Mouse (Mus musculus) limb, embryonic 12.5 days (tissue): ENCODE measurements around the gene Itgae. TPM values are rescaled to one million over a fixed set of nuclear protein-coding genes. Genes with fewer than 3 reads are reported as not detected.

Experiments
- ATAC-seq: fragments of 200-750 bp; cut with Nextera tagmentation; 2 replicates; pipeline ENCODE4 v1.8.0; 2017; ENCODE audit warnings: low read depth, moderate TSS enrichment; ENCODE audit not compliant: insufficient number of reproducible peaks, insufficient read depth, low FRiP score, low TSS enrichment
- H3K27ac ChIP-seq: fragments of 300-500 bp; sonication (generic); 2 replicates; pipeline ENCODE4 v1.5.1; 2016; ENCODE audit warnings: mild to moderate bottlenecking, moderate library complexity
- H3K27me3 ChIP-seq: fragments of 300-500 bp; sonication (generic); 2 replicates; pipeline ENCODE4 v1.6.1; 2016; ENCODE audit warnings: mild to moderate bottlenecking, moderate library complexity
- H3K36me3 ChIP-seq: fragments of 300-500 bp; sonication (generic); 2 replicates; pipeline ENCODE4 v1.6.1; 2016; ENCODE audit warnings: mild to moderate bottlenecking, moderate library complexity
- H3K4me1 ChIP-seq: fragments of 300-500 bp; sonication (generic); replicated peaks from 2 replicates; pipeline ENCODE4 v1.6.1; 2016
- H3K4me2 ChIP-seq: fragments of 300-500 bp; sonication (generic); 2 replicates; pipeline ENCODE4 v1.6.1; 2016; ENCODE audit warnings: mild to moderate bottlenecking, moderate library complexity
- H3K4me3 ChIP-seq: fragments of 300-500 bp; sonication (generic); replicated peaks from 2 replicates; pipeline ENCODE4 v1.5.1; 2016; ENCODE audit warnings: mild to moderate bottlenecking
- H3K9ac ChIP-seq: fragments of 300-500 bp; sonication (generic); replicated peaks from 2 replicates; pipeline ENCODE4 v1.6.1; 2016; ENCODE audit warnings: mild to moderate bottlenecking, moderate library complexity
- H3K9me3 ChIP-seq: fragments of 300-500 bp; sonication (generic); 2 replicates; pipeline ENCODE4 v1.6.1; 2016; ENCODE audit warnings: mild to moderate bottlenecking, moderate library complexity
- WGBS: fragments of 180-500 bp; shearing (Covaris S2); methylation state at CpG from one replicate; pipeline ENCODE4 v1.1.7; 2016; 5-methylcytosine and 5-hydroxymethylcytosine counted together
- polyA plus RNA-seq: library from polyadenylated mRNA; unstranded; fragments of >200 nt; fragmentation: Nextera tagmentation; extraction: Ambion mirVana; gene quantifications from 2 replicates; pipeline ENCODE4 v1.2.1, GENCODE M21; 2016

The Itgae gene
- polyA plus RNA-seq, 1 experiment from 2014 or later, result 0.65 TPM

GRCm38 (mm10) chr11:73131020-73131419 is 40.6 kb downstream of the Itgae start:
- Histone ChIP-seq H3K36me3 (peaks cover 31% of the 10 kb centered on the region), H3K27ac (no peak overlapping the region), H3K9ac (no peak overlapping the region), H3K9me3 (no peaks in the 10 kb centered on the region), H3K27me3 (no peaks in the 10 kb centered on the region), H3K4me3 (no peak overlapping the region), H3K4me2 (no peak overlapping the region), H3K4me1 (peaks cover 13% of the 10 kb centered on the region)
- WGBS, result 83% methylated on average over 7 of the region's 7 CpGs
- no peak for ATAC-seq

DNA sequence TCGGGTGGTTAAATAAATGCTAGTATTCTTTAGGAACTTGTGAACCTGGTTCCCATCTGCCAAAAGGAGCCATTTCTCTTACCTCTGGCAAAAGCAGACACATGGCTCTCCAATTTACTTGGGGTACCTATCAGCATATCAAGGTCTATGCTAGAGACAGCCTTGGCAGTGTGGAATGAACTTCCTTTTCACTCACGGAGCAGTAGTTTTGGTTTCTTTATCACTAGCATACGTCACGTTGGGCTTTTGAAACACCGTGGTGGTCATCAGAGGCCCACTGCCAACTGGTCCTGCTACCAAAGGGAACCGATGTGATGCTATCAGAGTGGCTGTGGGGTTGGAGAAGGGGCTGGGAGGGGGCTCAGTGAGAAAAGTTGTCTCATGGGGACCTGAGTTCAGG is 42.6 kb downstream of the Itgae start:
- no peaks in the 10 kb centered on the region for H3K27me3 ChIP-seq
- WGBS, result 97% methylated on average over 6 of the region's 6 CpGs
- H3K9me3 ChIP-seq, result no peaks in the 10 kb centered on the region
- ATAC-seq, result no peak
- peaks cover 32% of the 10 kb centered on the region for H3K36me3 ChIP-seq
- no peak overlapping the region for H3K4me3 ChIP-seq
- H3K4me1 ChIP-seq, result peaks cover 28% of the 10 kb centered on the region
- no peak overlapping the region for H3K27ac ChIP-seq
- H3K9ac ChIP-seq, result no peak overlapping the region
- no peak overlapping the region for H3K4me2 ChIP-seq

GRCm38 (mm10) chr11:73134222-73134621 is 43.8 kb downstream of the Itgae start:
- Histone ChIP-seq H3K27ac (no peak overlapping the region), H3K4me3 (0 out of 2 replicates have a peak overlapping the region, but pooled peaks have one; percentile 8), H3K9ac (no peak overlapping the region), H3K4me2 (peak overlapping the region; percentile 5), H3K9me3 (no peaks in the 10 kb centered on the region), H3K27me3 (no peaks in the 10 kb centered on the region), H3K4me1 (peaks cover 28% of the 10 kb centered on the region), H3K36me3 (peaks cover 32% of the 10 kb centered on the region)
- WGBS, result 71% methylated on average over 5 of the region's 5 CpGs
- no peak; the same call in 1 of the 2 replicates for ATAC-seq

GRCm38 (mm10) chr11:73136587-73136986 is 46.2 kb downstream of the Itgae start:
- ATAC-seq, result no peak
- Histone ChIP-seq H3K9ac (peak overlapping the region; percentile 83; the same call in 1 of the 2 replicates), H3K9me3 (no peaks in the 10 kb centered on the region), H3K27me3 (no peaks in the 10 kb centered on the region), H3K27ac (no peak overlapping the region), H3K4me3 (peak overlapping the region; percentile 88), H3K4me2 (peak overlapping the region; percentile 82), H3K36me3 (peaks cover 27% of the 10 kb centered on the region), H3K4me1 (peaks cover 28% of the 10 kb centered on the region)
- 78% methylated on average over 6 of the region's 6 CpGs for WGBS

- Histone ChIP-seq H3K36me3 (peaks cover 26% of the 10 kb centered on the region), H3K4me3 (peak overlapping the region; percentile 88), H3K9ac (peak overlapping the region; percentile 83), H3K9me3 (no peaks in the 10 kb centered on the region), H3K4me1 (peaks cover 28% of the 10 kb centered on the region), H3K27me3 (no peaks in the 10 kb centered on the region), H3K27ac (no peak overlapping the region), H3K4me2 (peak overlapping the region; percentile 82)
- ATAC-seq, result no peak
- 49% methylated on average over 11 of the region's 11 CpGs for WGBS
These were observed 46.7 kb downstream of the Itgae start for GRCm38 (mm10) chr11:73137116-73137515.

- H3K27ac ChIP-seq, result no peak within 1 kb of the TSS
- peak; percentile 69 for ATAC-seq
- H3K4me2 ChIP-seq, result peak within 1 kb of the TSS; percentile 82
- peak within 1 kb of the TSS; percentile 83 for H3K9ac ChIP-seq
- no peaks in the 10 kb centered on the region for H3K27me3 ChIP-seq
- peak within 1 kb of the TSS; percentile 88 for H3K4me3 ChIP-seq
- under 1% methylated on average over 84 of the region's 84 CpGs for WGBS
- H3K4me1 ChIP-seq, result peaks cover 28% of the 10 kb centered on the region
- no peaks in the 10 kb centered on the region for H3K9me3 ChIP-seq
- H3K36me3 ChIP-seq, result peaks cover 19% of the 10 kb centered on the region
These were observed 47.5 kb downstream of the Itgae start, which contains the start of gene Haspin for GRCm38 (mm10) chr11:73137591-73138501. Gene Haspin (minus strand): TSS chr11:73138294.

- Histone ChIP-seq H3K4me3 (no peak overlapping the region), H3K27ac (no peak overlapping the region), H3K4me2 (no peak overlapping the region), H3K9me3 (no peaks in the 10 kb centered on the region), H3K9ac (no peak overlapping the region), H3K4me1 (no peaks in the 10 kb centered on the region), H3K36me3 (no peaks in the 10 kb centered on the region), H3K27me3 (no peaks in the 10 kb centered on the region)
- WGBS, result 71% methylated on average over 1 of the region's 1 CpGs
- ATAC-seq, result no peak
These were observed 53.9 kb downstream of the Itgae start for GRCm38 (mm10) chr11:73144261-73144681.

DNA sequence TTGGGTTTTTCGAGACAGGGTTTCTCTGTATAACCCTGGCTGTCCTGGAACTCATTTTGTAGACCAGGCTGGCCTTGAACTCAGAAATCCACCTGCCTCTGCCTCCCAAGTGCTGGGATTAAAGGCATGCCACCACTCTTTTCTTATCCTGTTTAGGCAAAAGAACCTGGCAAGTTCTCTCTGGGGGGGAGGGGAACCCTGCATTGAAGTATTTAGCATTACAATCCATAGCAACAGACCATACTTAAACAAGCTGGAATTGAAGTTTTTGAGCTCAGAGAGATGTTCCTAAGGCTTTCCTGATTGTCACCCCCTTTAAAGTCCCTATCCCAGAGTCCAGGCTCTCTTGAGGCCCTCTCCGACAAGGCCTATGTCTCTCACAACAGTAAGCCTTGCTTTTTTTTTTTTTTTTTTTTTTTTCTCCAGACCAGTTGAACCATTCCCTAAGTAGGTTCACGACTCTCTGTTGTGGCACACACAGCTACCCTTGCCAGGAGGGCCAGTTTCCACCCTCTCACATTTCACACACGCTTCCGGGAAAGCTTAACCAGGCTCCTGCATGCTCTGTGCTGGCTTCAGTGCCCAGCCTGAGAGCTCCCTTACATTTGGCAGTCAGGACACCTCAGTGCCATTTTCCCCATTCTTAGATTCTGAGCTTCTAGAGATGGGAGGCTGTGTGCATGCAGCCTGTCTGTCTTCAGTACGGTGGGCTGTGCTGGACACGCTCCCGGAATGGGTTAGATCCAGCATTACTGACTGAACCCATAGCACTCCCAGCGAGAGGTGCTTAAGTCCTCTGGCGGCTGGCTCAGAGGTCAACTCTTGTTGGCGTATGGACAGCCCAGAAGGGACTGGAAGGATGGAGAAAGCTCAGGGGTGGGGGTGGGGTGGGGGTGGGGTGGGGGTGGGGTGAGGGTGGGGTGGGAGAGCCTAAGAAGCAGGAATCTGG is 55.9 kb downstream of the Itgae start:
- H3K36me3 ChIP-seq, result no peaks in the 10 kb centered on the region
- no peak overlapping the region for H3K9ac ChIP-seq
- no peak for ATAC-seq
- no peak overlapping the region for H3K4me3 ChIP-seq
- no peak overlapping the region for H3K4me2 ChIP-seq
- H3K27me3 ChIP-seq, result no peaks in the 10 kb centered on the region
- no peaks in the 10 kb centered on the region for H3K9me3 ChIP-seq
- H3K27ac ChIP-seq, result no peak overlapping the region
- 61% methylated on average over 11 of the region's 11 CpGs for WGBS
- no peaks in the 10 kb centered on the region for H3K4me1 ChIP-seq

DNA sequence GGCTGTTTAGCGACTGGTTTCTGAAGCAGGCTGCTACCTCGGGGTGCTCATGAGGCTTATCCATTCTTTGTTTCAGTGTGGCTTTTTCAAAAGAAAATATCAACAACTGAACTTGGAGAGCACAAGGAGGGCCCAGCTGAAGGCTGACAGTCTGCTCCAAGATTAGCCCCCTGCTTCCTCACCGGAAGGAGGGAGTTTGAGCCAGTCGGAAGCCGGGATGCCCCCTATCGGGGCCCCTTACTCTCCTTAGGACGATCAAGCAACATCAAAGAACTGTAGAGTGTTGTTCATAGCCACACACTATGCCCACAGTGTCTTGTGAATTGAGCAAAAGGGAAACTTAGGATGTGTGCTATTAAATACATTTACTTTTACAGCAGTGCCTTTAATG is 56.6 kb downstream of the Itgae start:
- H3K36me3 ChIP-seq, result no peaks in the 10 kb centered on the region
- H3K4me2 ChIP-seq, result no peak overlapping the region
- no peaks in the 10 kb centered on the region for H3K27me3 ChIP-seq
- WGBS, result 55% methylated on average over 7 of the region's 7 CpGs
- H3K9ac ChIP-seq, result no peak overlapping the region
- no peak overlapping the region for H3K4me3 ChIP-seq
- no peak overlapping the region for H3K27ac ChIP-seq
- no peaks in the 10 kb centered on the region for H3K9me3 ChIP-seq
- H3K4me1 ChIP-seq, result no peaks in the 10 kb centered on the region
- ATAC-seq, result no peak

DNA sequence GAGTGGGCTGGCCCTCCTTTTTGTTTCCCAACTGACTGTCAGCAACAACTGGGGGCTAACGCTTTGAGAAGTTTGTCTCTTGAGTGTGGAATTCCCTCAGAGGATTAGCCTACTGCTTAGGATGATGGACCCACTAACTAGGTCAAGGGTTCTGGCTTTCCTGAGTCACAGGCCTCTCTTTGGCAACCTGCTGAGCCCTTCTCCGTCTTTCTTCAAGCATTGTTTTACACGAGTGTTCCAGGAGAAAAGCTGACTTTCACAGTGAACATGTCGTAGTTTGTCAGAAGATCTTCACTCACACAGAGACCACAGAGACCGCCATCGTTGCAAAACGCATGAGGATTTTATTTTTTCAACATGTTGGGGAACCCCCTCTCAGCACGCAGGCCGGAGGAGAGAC is 57.8 kb downstream of the Itgae start:
- Histone ChIP-seq H3K27ac (no peak overlapping the region), H3K4me1 (no peaks in the 10 kb centered on the region), H3K4me2 (no peak overlapping the region), H3K36me3 (no peaks in the 10 kb centered on the region), H3K4me3 (no peak overlapping the region), H3K9me3 (no peaks in the 10 kb centered on the region), H3K27me3 (no peaks in the 10 kb centered on the region), H3K9ac (no peak overlapping the region)
- ATAC-seq, result no peak
- WGBS, result 83% methylated on average over 9 of the region's 9 CpGs

- ATAC-seq, result no peak
- Histone ChIP-seq H3K9me3 (no peaks in the 10 kb centered on the region), H3K4me3 (no peak overlapping the region), H3K36me3 (no peaks in the 10 kb centered on the region), H3K27ac (no peak overlapping the region), H3K9ac (no peak overlapping the region), H3K4me1 (no peaks in the 10 kb centered on the region), H3K27me3 (peaks cover 38% of the 10 kb centered on the region), H3K4me2 (no peak overlapping the region)
- 74% methylated on average over 6 of the region's 6 CpGs for WGBS
These were observed 64.7 kb downstream of the Itgae start for GRCm38 (mm10) chr11:73155071-73155470.
